ENCODE assay signal across 9 mouse cellular contexts in the genomic region with DNA sequence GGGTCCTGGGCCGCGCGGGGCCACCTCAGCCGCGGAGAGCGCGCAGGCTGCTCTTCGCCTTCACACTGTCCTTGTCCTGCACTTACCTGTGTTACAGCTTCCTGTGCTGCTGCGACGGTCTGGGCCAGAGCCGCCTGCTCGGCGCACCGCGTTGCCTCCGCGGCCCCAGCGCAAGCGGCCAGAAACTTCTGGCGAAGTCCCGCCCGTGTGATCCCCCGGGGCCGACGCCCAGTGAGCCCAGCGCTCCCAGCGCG. TPM values are rescaled to one million over a fixed set of nuclear protein-coding genes. Genes with fewer than 3 reads are reported as not detected.
A peak's percentile ranks its signal among the peaks of the same experiment; 100 is the strongest.
DNase-seq lines count a peak whose midpoint lies in the region; ATAC-seq and TF ChIP-seq lines count a peak whose summit lies in the region.
"Had no signal": no experiment of that assay in that cellular context is flagged by ENCODE, and none has a peak within 500 bp of the region (broad histone marks: within the 10 kb centered on the region; RNA-seq: fewer than 3 reads in every experiment).

No protein-coding gene starts in this region.

- peaks cover 43% of the 10 kb centered on the region for H3K27me3 ChIP-seq in kidney, embryonic 16.5 days (ENCODE audit: insufficient read depth, low read length)
- peaks cover 27% of the 10 kb centered on the region for H3K27me3 ChIP-seq in forebrain, postnatal 0 days (ENCODE audit: insufficient read depth, low read length)
- H3K27me3 ChIP-seq in midbrain, embryonic 13.5 days = peaks cover 57% of the 10 kb centered on the region

- H3K27ac ChIP-seq in kidney, embryonic 16.5 days (ENCODE audit: low read length) = no peak overlapping the region
- no peak overlapping the region for H3K27ac ChIP-seq in forebrain, postnatal 0 days (ENCODE audit: low read depth, low read length)
- H3K27ac ChIP-seq in midbrain, embryonic 13.5 days = no peak overlapping the region

- TF ChIP-seq CTCF in forebrain, postnatal 0 days (IDR thresholded peaks at IDR 0.05; ENCODE audit: low read depth) = no peak

- under 1% methylated on average over 28 of the region's 28 CpGs for WGBS in kidney, embryonic 16.5 days
- 2% methylated on average over 27 of the region's 28 CpGs for WGBS in forebrain, postnatal 0 days
- WGBS in midbrain, embryonic 13.5 days = under 1% methylated on average over 28 of the region's 28 CpGs

- ATAC-seq in kidney, embryonic 16.5 days (ENCODE audit: low FRiP score, low TSS enrichment) = peak; percentile 62
- ATAC-seq in forebrain, postnatal 0 days = no peak
- no peak; the same call in none of the 2 replicates for ATAC-seq in midbrain, embryonic 13.5 days

- no peak overlapping the region for H3K9ac ChIP-seq in kidney, embryonic 16.5 days (replicated peaks; ENCODE audit: low read length)
- peak overlapping the region; percentile 56 for H3K9ac ChIP-seq in forebrain, postnatal 0 days
- peak overlapping the region; percentile 58 for H3K9ac ChIP-seq in midbrain, embryonic 13.5 days (replicated peaks)

- H3K9me3 ChIP-seq in kidney, embryonic 16.5 days (ENCODE audit: low read length) = no peaks in the 10 kb centered on the region
- no peaks in the 10 kb centered on the region for H3K9me3 ChIP-seq in forebrain, postnatal 0 days (ENCODE audit: low read length)
- no peaks in the 10 kb centered on the region for H3K9me3 ChIP-seq in midbrain, embryonic 13.5 days

- no peaks in the 10 kb centered on the region for H3K36me3 ChIP-seq in kidney, embryonic 16.5 days (ENCODE audit: insufficient read depth, low read length)
- H3K36me3 ChIP-seq in forebrain, postnatal 0 days (ENCODE audit: insufficient read depth) = no peaks in the 10 kb centered on the region
- H3K36me3 ChIP-seq in midbrain, embryonic 13.5 days = no peaks in the 10 kb centered on the region

- DNase-seq in kidney, postnatal 14 days = no peak
- peak; percentile 52 for DNase-seq in ZHBTc4 (ENCODE audit: low read depth, low spot score)
- no peak for DNase-seq in forebrain, postnatal 0 days
- no peak for DNase-seq in left cerebral cortex, postnatal 14 days (ENCODE audit: low spot score in 2 of 2)
- DNase-seq in urinary bladder, postnatal 36 days (ENCODE audit: low spot score in 2 of 2) = no peak
- DNase-seq in layer of hippocampus, postnatal 36 days = no peak

- peak overlapping the region; percentile 46 for H3K4me2 ChIP-seq in kidney, embryonic 16.5 days (replicated peaks; ENCODE audit: low read depth, low read length)
- peak overlapping the region; percentile 92 for H3K4me2 ChIP-seq in forebrain, postnatal 0 days (ENCODE audit: low read depth)
- H3K4me2 ChIP-seq in midbrain, embryonic 13.5 days (replicated peaks) = peak overlapping the region; percentile 82

- intact Hi-C loops in left cerebral cortex, postnatal 14 days (cut with DNase I) = loop anchor here (1.0 to 10.0 kb wide), 3 partner anchors 142 to 252 kb away; no protein-coding TSS in a partner anchor

- no peaks in the 10 kb centered on the region for H3K4me1 ChIP-seq in kidney, embryonic 16.5 days (ENCODE audit: insufficient read depth, low read length)
- 0 out of 2 replicates have a peak, but pooled peaks cover 5% of the 10 kb centered on the region for H3K4me1 ChIP-seq in forebrain, postnatal 0 days (ENCODE audit: insufficient read depth)
- peaks cover 19% of the 10 kb centered on the region for H3K4me1 ChIP-seq in midbrain, embryonic 13.5 days (replicated peaks)

- H3K4me3 ChIP-seq in kidney, embryonic 16.5 days (ENCODE audit: low read length) = peak overlapping the region; percentile 29
- H3K4me3 ChIP-seq in forebrain, postnatal 0 days (ENCODE audit: low read depth, low read length) = peak overlapping the region; percentile 58
- H3K4me3 ChIP-seq in midbrain, embryonic 13.5 days (replicated peaks) = peak overlapping the region; percentile 45

RNA-seq across cellular contexts. Expression of a gene that starts 1.0 kb away (rescaled TPM):
- 1.4 and 1.6 TPM in 2 replicates for polyA plus RNA-seq in kidney, embryonic 16.5 days (2015; fragmentation: Nextera tagmentation; extraction: Ambion mirVana)
- 17.9 and 28.3 TPM in 2 replicates for total RNA-seq in forebrain, postnatal 0 days (2014; rRNA removed)
- 22.3 and 31.7 TPM in 2 replicates for polyA plus RNA-seq in forebrain, postnatal 0 days (2015; fragmentation: Nextera tagmentation; extraction: Ambion mirVana)
- 3.8 and 6.2 TPM in 2 replicates for polyA plus RNA-seq in midbrain, embryonic 13.5 days (2015; fragmentation: Nextera tagmentation; extraction: Ambion mirVana)
- 10 to 100 TPM; 66.4 to 68.0 TPM for total RNA-seq in left cerebral cortex, postnatal 14 days (2021)
- total RNA-seq in layer of hippocampus, postnatal 36 days (2021) = 10 to 100 TPM; 10.6 to 11.2 TPM
- total RNA-seq: gastrocnemius, adult 18-20 months had no signal
